Mouse (Mus musculus): ENCODE results near the gene Gdf11. TPM values are rescaled to one million over a fixed set of nuclear protein-coding genes. Genes with fewer than 3 reads are reported as not detected.

Gene Gdf11
- polyA plus RNA-seq, 1 experiment from 2014 or later: 4.5 TPM

- Histone ChIP-seq H3K9me3 (ENCODE audit: low read depth, low read length) (no peaks in the 10 kb centered on the region), H3K4me2 (peak within 1 kb of the TSS; percentile 74), H3K27ac (ENCODE audit: low read depth) (peak within 1 kb of the TSS; percentile 89), H3K4me1 (ENCODE audit: insufficient read depth) (peaks cover 3% of the 10 kb centered on the region; the same call in 1 of the 2 replicates), H3K27me3 (ENCODE audit: insufficient read depth, low read length) (no peaks in the 10 kb centered on the region), H3K36me3 (ENCODE audit: insufficient read depth) (peaks cover 8% of the 10 kb centered on the region; the same call in 1 of the 2 replicates), H3K4me3 (ENCODE audit: low read depth, low read length) (peak within 1 kb of the TSS; percentile 76), H3K9ac (peak within 1 kb of the TSS; percentile 69)
- 68% methylated on average over 9 of the region's 9 CpGs for WGBS
- DNase-seq (no peak), ATAC-seq (ENCODE audit: insufficient read depth) (no peak)
- no peak for TF ChIP-seq CTCF (IDR thresholded peaks at IDR 0.05; ENCODE audit: low read depth)
These were observed 32.4 kb upstream of the Gdf11 start, which contains the start of gene Bloc1s1 for GRCm38 (mm10) chr10:128923935-128924334. Gene Bloc1s1 (minus strand): TSS chr10:128924035.

- peak overlapping the region; percentile 74 for H3K4me2 ChIP-seq
These were observed 31.6 kb upstream of the Gdf11 start for GRCm38 (mm10) chr10:128923013-128923691.

GRCm38 (mm10) chr10:128922822-128923012, 31.2 kb upstream of the Gdf11 start, which contains the start of gene Rdh5:
Gene Rdh5 (minus strand): TSS chr10:128922888.
- WGBS: 8% methylated on average over 1 of the region's 1 CpGs
- DNase-seq (no peak), ATAC-seq (ENCODE audit: insufficient read depth) (no peak)
- peak within 1 kb of the TSS; percentile 76 for H3K4me3 ChIP-seq (ENCODE audit: low read depth, low read length)
- peak within 1 kb of the TSS; percentile 74 for H3K4me2 ChIP-seq
- peaks cover 17% of the 10 kb centered on the region for H3K36me3 ChIP-seq (ENCODE audit: insufficient read depth)
- no peaks in the 10 kb centered on the region for H3K9me3 ChIP-seq (ENCODE audit: low read depth, low read length)
- H3K27ac ChIP-seq (ENCODE audit: low read depth): peak within 1 kb of the TSS; percentile 89
- H3K4me1 ChIP-seq (ENCODE audit: insufficient read depth): peaks cover 3% of the 10 kb centered on the region; the same call in 1 of the 2 replicates
- no peaks in the 10 kb centered on the region for H3K27me3 ChIP-seq (ENCODE audit: insufficient read depth, low read length)
- peak within 1 kb of the TSS; percentile 69 for H3K9ac ChIP-seq
- no peak for TF ChIP-seq CTCF (IDR thresholded peaks at IDR 0.05; ENCODE audit: low read depth)

More at GRCm38 (mm10) chr10:128923013-128923691, 31.6 kb upstream of the Gdf11 start:
- H3K27ac ChIP-seq (ENCODE audit: low read depth): peak overlapping the region; percentile 89
- peak overlapping the region; percentile 69 for H3K9ac ChIP-seq
- WGBS: under 1% methylated on average over 39 of the region's 42 CpGs
- TF ChIP-seq CTCF (IDR thresholded peaks at IDR 0.05; ENCODE audit: low read depth): peak; percentile 53
- H3K4me3 ChIP-seq (ENCODE audit: low read depth, low read length): peak overlapping the region; percentile 76
- peaks cover 3% of the 10 kb centered on the region; the same call in 1 of the 2 replicates for H3K4me1 ChIP-seq (ENCODE audit: insufficient read depth)
- DNase-seq: peak; percentile 97
- H3K9me3 ChIP-seq (ENCODE audit: low read depth, low read length): no peaks in the 10 kb centered on the region
- no peaks in the 10 kb centered on the region for H3K27me3 ChIP-seq (ENCODE audit: insufficient read depth, low read length)
- ATAC-seq (ENCODE audit: insufficient read depth): peak; percentile 95
- peaks cover 12% of the 10 kb centered on the region for H3K36me3 ChIP-seq (ENCODE audit: insufficient read depth)

DNA sequence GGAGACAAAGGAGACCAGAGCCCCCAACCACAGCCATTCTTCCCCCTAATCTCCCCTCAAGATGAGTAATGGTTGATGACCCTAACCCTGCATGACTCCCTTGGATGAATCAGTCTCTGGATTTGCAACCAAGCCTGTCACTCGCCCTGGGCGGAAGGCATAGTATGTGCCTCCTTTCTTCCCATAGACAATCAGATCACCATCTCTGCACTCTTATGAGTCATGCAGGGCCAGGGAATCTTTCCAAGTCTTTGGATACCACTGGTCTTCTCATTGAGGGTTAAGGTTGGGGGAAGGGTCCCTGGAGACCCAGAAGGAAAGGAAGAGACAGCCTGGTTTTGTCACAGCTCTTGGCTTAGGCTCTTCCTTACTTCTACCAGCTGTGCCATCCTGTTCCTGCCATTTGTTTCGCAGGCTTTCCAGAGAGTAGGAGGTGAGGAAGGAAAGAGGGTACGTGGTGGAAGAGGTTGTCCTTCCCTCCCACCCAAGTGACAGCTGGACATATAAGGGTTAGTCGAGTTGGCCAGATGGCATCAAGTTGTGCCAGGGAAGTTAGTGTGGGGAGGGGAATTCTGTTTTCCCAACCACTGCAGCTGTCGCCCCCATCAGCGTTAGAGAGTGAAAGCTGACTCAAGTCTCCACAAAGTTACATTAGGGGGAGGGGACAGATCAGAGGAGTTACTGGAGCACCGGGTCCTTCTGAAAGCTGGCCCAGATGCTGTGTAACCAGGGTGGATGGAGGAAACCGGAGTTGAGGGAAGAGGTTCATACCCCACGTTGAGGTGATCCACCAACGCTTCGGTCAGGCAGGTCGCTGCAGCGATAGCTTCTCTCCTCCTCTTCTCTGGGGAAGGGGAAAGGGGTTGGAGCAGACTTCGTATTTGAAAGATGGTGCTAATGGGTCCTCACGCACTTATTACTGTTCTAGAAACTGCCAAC, 30.6 kb upstream of the Gdf11 start:
- no peaks in the 10 kb centered on the region for H3K9me3 ChIP-seq (ENCODE audit: low read depth, low read length)
- peaks cover 3% of the 10 kb centered on the region; the same call in 1 of the 2 replicates for H3K4me1 ChIP-seq (ENCODE audit: insufficient read depth)
- DNase-seq (no peak), ATAC-seq (ENCODE audit: insufficient read depth) (no peak)
- no peaks in the 10 kb centered on the region for H3K27me3 ChIP-seq (ENCODE audit: insufficient read depth, low read length)
- peaks cover 22% of the 10 kb centered on the region for H3K36me3 ChIP-seq (ENCODE audit: insufficient read depth)
- 61% methylated on average over 16 of the region's 16 CpGs for WGBS
- peak overlapping the region; percentile 89 for H3K27ac ChIP-seq (ENCODE audit: low read depth)
- TF ChIP-seq CTCF (IDR thresholded peaks at IDR 0.05; ENCODE audit: low read depth): no peak
- peak overlapping the region; percentile 76 for H3K4me3 ChIP-seq (ENCODE audit: low read depth, low read length)
- peak overlapping the region; percentile 74 for H3K4me2 ChIP-seq
- peak overlapping the region; percentile 69 for H3K9ac ChIP-seq

- no peak for DNase-seq
- no peaks in the 10 kb centered on the region for H3K27me3 ChIP-seq (ENCODE audit: insufficient read depth, low read length)
- no peaks in the 10 kb centered on the region for H3K9me3 ChIP-seq (ENCODE audit: low read depth, low read length)
- no peak for ATAC-seq (ENCODE audit: insufficient read depth)
- H3K4me1 ChIP-seq (ENCODE audit: insufficient read depth): peaks cover 3% of the 10 kb centered on the region; the same call in 1 of the 2 replicates
- H3K4me3 ChIP-seq (ENCODE audit: low read depth, low read length): no peak overlapping the region
- WGBS: 45% methylated on average over 1 of the region's 1 CpGs
- TF ChIP-seq CTCF (IDR thresholded peaks at IDR 0.05; ENCODE audit: low read depth): no peak
- no peak overlapping the region for H3K9ac ChIP-seq
- no peak overlapping the region for H3K27ac ChIP-seq (ENCODE audit: low read depth)
- H3K36me3 ChIP-seq (ENCODE audit: insufficient read depth): peaks cover 31% of the 10 kb centered on the region
- no peak overlapping the region for H3K4me2 ChIP-seq
These were observed 29.7 kb upstream of the Gdf11 start for GRCm38 (mm10) chr10:128921251-128921650.

DNA sequence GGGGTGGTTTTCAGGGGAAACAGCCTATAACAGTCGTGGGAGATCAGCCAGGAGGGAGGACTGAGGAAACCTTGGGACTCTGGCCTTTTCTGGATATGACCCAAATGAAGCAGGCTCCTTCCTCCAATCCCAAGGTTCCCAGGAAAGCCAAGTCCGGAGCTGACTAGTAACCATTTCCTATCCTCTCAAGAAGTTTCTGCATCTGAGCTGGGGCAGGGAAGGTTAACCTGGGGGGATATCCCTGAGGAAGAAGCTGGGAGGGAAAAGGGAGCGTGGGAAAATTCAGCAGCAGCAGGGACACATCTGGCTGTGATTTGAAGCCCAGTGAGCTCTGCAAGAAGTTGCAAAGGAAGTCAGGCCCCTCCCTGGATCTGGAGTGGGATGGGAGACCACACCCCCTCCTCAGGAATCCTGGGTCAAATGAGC, 29.2 kb upstream of the Gdf11 start:
- no peaks in the 10 kb centered on the region for H3K9me3 ChIP-seq (ENCODE audit: low read depth, low read length)
- no peak overlapping the region for H3K9ac ChIP-seq
- H3K36me3 ChIP-seq (ENCODE audit: insufficient read depth): peaks cover 33% of the 10 kb centered on the region
- no peaks in the 10 kb centered on the region for H3K27me3 ChIP-seq (ENCODE audit: insufficient read depth, low read length)
- no peak for TF ChIP-seq CTCF (IDR thresholded peaks at IDR 0.05; ENCODE audit: low read depth)
- H3K4me3 ChIP-seq (ENCODE audit: low read depth, low read length): no peak overlapping the region
- DNase-seq (peak; percentile 37), ATAC-seq (ENCODE audit: insufficient read depth) (no peak)
- no peak overlapping the region for H3K4me2 ChIP-seq
- 0 out of 2 replicates have a peak overlapping the region, but pooled peaks have one; percentile 38 for H3K27ac ChIP-seq (ENCODE audit: low read depth)
- peaks cover 3% of the 10 kb centered on the region; the same call in 1 of the 2 replicates for H3K4me1 ChIP-seq (ENCODE audit: insufficient read depth)
- 59% methylated on average over 3 of the region's 3 CpGs for WGBS

DNA sequence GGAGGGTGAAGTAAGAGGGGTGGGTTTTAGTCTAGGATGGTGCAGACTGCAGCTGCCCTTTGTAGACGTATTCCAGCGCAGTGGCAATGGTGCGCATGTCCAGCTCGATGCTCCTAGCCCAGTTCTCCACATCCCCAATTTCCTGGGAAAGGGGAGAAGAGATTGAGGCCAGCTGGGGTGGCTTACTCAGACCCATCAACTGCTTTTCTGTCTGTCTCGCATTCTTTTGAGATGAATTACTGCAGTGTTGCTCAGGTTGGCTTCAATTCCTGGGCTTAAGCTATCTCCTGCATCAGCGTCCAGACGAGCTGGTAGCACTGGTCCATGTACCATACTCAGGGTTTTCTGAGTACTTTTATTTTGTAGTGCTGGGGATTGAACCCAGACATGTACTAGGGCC, 28.4 kb upstream of the Gdf11 start:
- H3K27ac ChIP-seq (ENCODE audit: low read depth): 0 out of 2 replicates have a peak overlapping the region, but pooled peaks have one; percentile 43
- H3K4me3 ChIP-seq (ENCODE audit: low read depth, low read length): no peak overlapping the region
- no peak for ATAC-seq (ENCODE audit: insufficient read depth)
- H3K36me3 ChIP-seq (ENCODE audit: insufficient read depth): peaks cover 39% of the 10 kb centered on the region
- no peak overlapping the region for H3K9ac ChIP-seq
- no peaks in the 10 kb centered on the region for H3K9me3 ChIP-seq (ENCODE audit: low read depth, low read length)
- WGBS: 78% methylated on average over 7 of the region's 7 CpGs
- no peak for TF ChIP-seq CTCF (IDR thresholded peaks at IDR 0.05; ENCODE audit: low read depth)
- H3K4me1 ChIP-seq (ENCODE audit: insufficient read depth): peaks cover 3% of the 10 kb centered on the region; the same call in 1 of the 2 replicates
- H3K4me2 ChIP-seq: no peak overlapping the region
- no peaks in the 10 kb centered on the region for H3K27me3 ChIP-seq (ENCODE audit: insufficient read depth, low read length)
- DNase-seq: no peak
